Mouse (Mus musculus): ENCODE results near the gene Golga7b. TPM values are rescaled to one million over a fixed set of nuclear protein-coding genes. Genes with fewer than 3 reads are reported as not detected.

Golga7b gene
- 62.7 and 65.5 TPM in 2 replicates for polyA plus RNA-seq (2015; fragmentation: Nextera tagmentation; extraction: Ambion mirVana)

- H3K27me3 ChIP-seq (replicated peaks): no peaks in the 10 kb centered on the region
- H3K4me2 ChIP-seq: no peak within 1 kb of the TSS
- no peaks in the 10 kb centered on the region for H3K36me3 ChIP-seq (replicated peaks)
- no peak for ATAC-seq (replicated peaks)
- no peaks in the 10 kb centered on the region for H3K9me3 ChIP-seq
- H3K9ac ChIP-seq: no peak within 1 kb of the TSS
- no peaks in the 10 kb centered on the region for H3K4me1 ChIP-seq
- WGBS: 68% methylated on average over 3 of the region's 3 CpGs
- no peak within 1 kb of the TSS for H3K4me3 ChIP-seq
- no peak within 1 kb of the TSS for H3K27ac ChIP-seq
These were observed at the start of gene Golga7b for GRCm38 (mm10) chr19:42247519-42247918. Gene Golga7b, plus strand, starts transcription at chr19:42247574.

GRCm38 (mm10) chr19:42198026-42198425 lies 49.3 kb upstream of the Golga7b start:
- Histone ChIP-seq H3K27me3 (replicated peaks) (peaks cover 45% of the 10 kb centered on the region), H3K4me1 (peaks cover 16% of the 10 kb centered on the region), H3K4me2 (no peak overlapping the region), H3K27ac (no peak overlapping the region), H3K36me3 (replicated peaks) (no peaks in the 10 kb centered on the region), H3K4me3 (no peak overlapping the region), H3K9ac (no peak overlapping the region), H3K9me3 (no peaks in the 10 kb centered on the region)
- no peak for ATAC-seq (replicated peaks)
- WGBS: 38% methylated on average over 11 of the region's 11 CpGs

GRCm38 (mm10) chr19:42201696-42202381 lies 45.5 kb upstream of the Golga7b start, which contains the start of gene Sfrp5:
Gene Sfrp5, minus strand, starts transcription at chr19:42202252.
- Histone ChIP-seq H3K9me3 (no peaks in the 10 kb centered on the region), H3K4me1 (peaks cover 16% of the 10 kb centered on the region), H3K4me3 (peak within 1 kb of the TSS; percentile 28), H3K36me3 (replicated peaks) (no peaks in the 10 kb centered on the region), H3K27ac (no peak within 1 kb of the TSS), H3K9ac (0 out of 2 replicates have a peak within 1 kb of the TSS, but pooled peaks have one; percentile 0), H3K4me2 (peak within 1 kb of the TSS; percentile 46), H3K27me3 (replicated peaks) (peaks cover 57% of the 10 kb centered on the region)
- ATAC-seq (replicated peaks): peak; percentile 38; the same call in 1 of the 2 replicates
- under 1% methylated on average over 60 of the region's 60 CpGs for WGBS

- WGBS: 41% methylated on average over 8 of the region's 8 CpGs
- no peak overlapping the region for H3K27ac ChIP-seq
- ATAC-seq (replicated peaks): no peak
- peak overlapping the region; percentile 46 for H3K4me2 ChIP-seq
- peaks cover 16% of the 10 kb centered on the region for H3K4me1 ChIP-seq
- no peaks in the 10 kb centered on the region for H3K9me3 ChIP-seq
- peaks cover 57% of the 10 kb centered on the region for H3K27me3 ChIP-seq (replicated peaks)
- H3K36me3 ChIP-seq (replicated peaks): no peaks in the 10 kb centered on the region
- no peak overlapping the region for H3K9ac ChIP-seq
- H3K4me3 ChIP-seq: peak overlapping the region; percentile 28
These were observed 44.9 kb upstream of the Golga7b start for GRCm38 (mm10) chr19:42202467-42202866.

GRCm38 (mm10) chr19:42204306-42204705 lies 43.1 kb upstream of the Golga7b start:
- peaks cover 16% of the 10 kb centered on the region for H3K4me1 ChIP-seq
- H3K9me3 ChIP-seq: no peaks in the 10 kb centered on the region
- no peak overlapping the region for H3K4me2 ChIP-seq
- H3K9ac ChIP-seq: no peak overlapping the region
- H3K27me3 ChIP-seq (replicated peaks): peaks cover 48% of the 10 kb centered on the region
- no peak overlapping the region for H3K4me3 ChIP-seq
- H3K27ac ChIP-seq: no peak overlapping the region
- H3K36me3 ChIP-seq (replicated peaks): no peaks in the 10 kb centered on the region
- 85% methylated on average over 4 of the region's 4 CpGs for WGBS
- no peak for ATAC-seq (replicated peaks)

GRCm38 (mm10) chr19:42205201-42205600 lies 42.2 kb upstream of the Golga7b start:
- no peaks in the 10 kb centered on the region for H3K36me3 ChIP-seq (replicated peaks)
- no peak overlapping the region for H3K27ac ChIP-seq
- H3K4me2 ChIP-seq: no peak overlapping the region
- ATAC-seq (replicated peaks): no peak
- peaks cover 39% of the 10 kb centered on the region for H3K27me3 ChIP-seq (replicated peaks)
- WGBS: 81% methylated on average over 8 of the region's 8 CpGs
- H3K4me3 ChIP-seq: no peak overlapping the region
- peaks cover 16% of the 10 kb centered on the region for H3K4me1 ChIP-seq
- H3K9ac ChIP-seq: no peak overlapping the region
- H3K9me3 ChIP-seq: no peaks in the 10 kb centered on the region

- Histone ChIP-seq H3K4me1 (no peaks in the 10 kb centered on the region), H3K9ac (no peak overlapping the region), H3K36me3 (replicated peaks) (no peaks in the 10 kb centered on the region), H3K4me3 (no peak overlapping the region), H3K9me3 (no peaks in the 10 kb centered on the region), H3K27ac (no peak overlapping the region), H3K4me2 (no peak overlapping the region), H3K27me3 (replicated peaks) (no peaks in the 10 kb centered on the region)
- no peak for ATAC-seq (replicated peaks)
- 69% methylated on average over 7 of the region's 7 CpGs for WGBS
These were observed 37.9 kb upstream of the Golga7b start for GRCm38 (mm10) chr19:42209485-42209884.

- 63% methylated on average over 6 of the region's 6 CpGs for WGBS
- ATAC-seq (replicated peaks): no peak
- H3K4me3 ChIP-seq: no peak overlapping the region
These were observed 37.4 kb upstream of the Golga7b start for GRCm38 (mm10) chr19:42209976-42210375.

GRCm38 (mm10) chr19:42211936-42212335 lies 35.4 kb upstream of the Golga7b start:
- Histone ChIP-seq H3K9me3 (no peaks in the 10 kb centered on the region), H3K9ac (no peak overlapping the region), H3K36me3 (replicated peaks) (no peaks in the 10 kb centered on the region), H3K4me3 (no peak overlapping the region), H3K27me3 (replicated peaks) (no peaks in the 10 kb centered on the region), H3K27ac (no peak overlapping the region), H3K4me1 (no peaks in the 10 kb centered on the region), H3K4me2 (no peak overlapping the region)
- no peak for ATAC-seq (replicated peaks)
- WGBS: 62% methylated on average over 8 of the region's 8 CpGs

More at GRCm38 (mm10) chr19:42209976-42210375, 37.4 kb upstream of the Golga7b start:
- no peak overlapping the region for H3K9ac ChIP-seq
- H3K4me1 ChIP-seq: no peaks in the 10 kb centered on the region
- no peaks in the 10 kb centered on the region for H3K36me3 ChIP-seq (replicated peaks)
- H3K27ac ChIP-seq: no peak overlapping the region
- H3K9me3 ChIP-seq: no peaks in the 10 kb centered on the region
- H3K27me3 ChIP-seq (replicated peaks): no peaks in the 10 kb centered on the region
- H3K4me2 ChIP-seq: no peak overlapping the region

- H3K27me3 ChIP-seq (replicated peaks): no peaks in the 10 kb centered on the region
- H3K4me2 ChIP-seq: no peak overlapping the region
- H3K9ac ChIP-seq: no peak overlapping the region
- H3K4me3 ChIP-seq: no peak overlapping the region
- H3K36me3 ChIP-seq (replicated peaks): no peaks in the 10 kb centered on the region
- no peaks in the 10 kb centered on the region for H3K9me3 ChIP-seq
- H3K27ac ChIP-seq: no peak overlapping the region
- no peaks in the 10 kb centered on the region for H3K4me1 ChIP-seq
- no peak for ATAC-seq (replicated peaks)
- 89% methylated on average over 2 of the region's 2 CpGs for WGBS
These were observed 32.8 kb upstream of the Golga7b start for GRCm38 (mm10) chr19:42214601-42215000.

GRCm38 (mm10) chr19:42216699-42217373 lies 30.5 kb upstream of the Golga7b start:
- H3K36me3 ChIP-seq (replicated peaks): no peaks in the 10 kb centered on the region
- no peaks in the 10 kb centered on the region for H3K4me1 ChIP-seq
- ATAC-seq (replicated peaks): peak; percentile 42; the same call in 1 of the 2 replicates
- 72% methylated on average over 7 of the region's 7 CpGs for WGBS
- H3K4me2 ChIP-seq: no peak overlapping the region
- no peaks in the 10 kb centered on the region for H3K27me3 ChIP-seq (replicated peaks)
- no peak overlapping the region for H3K27ac ChIP-seq
- no peak overlapping the region for H3K4me3 ChIP-seq
- no peak overlapping the region for H3K9ac ChIP-seq
- H3K9me3 ChIP-seq: no peaks in the 10 kb centered on the region

- no peaks in the 10 kb centered on the region for H3K27me3 ChIP-seq (replicated peaks)
- 19% methylated on average over 2 of the region's 2 CpGs for WGBS
- H3K9me3 ChIP-seq: no peaks in the 10 kb centered on the region
- no peaks in the 10 kb centered on the region for H3K4me1 ChIP-seq
- no peak overlapping the region for H3K4me3 ChIP-seq
- H3K36me3 ChIP-seq (replicated peaks): no peaks in the 10 kb centered on the region
- no peak overlapping the region for H3K4me2 ChIP-seq
- ATAC-seq (replicated peaks): peak; percentile 45; the same call in 1 of the 2 replicates
- no peak overlapping the region for H3K9ac ChIP-seq
- no peak overlapping the region for H3K27ac ChIP-seq
These were observed 30.0 kb upstream of the Golga7b start for GRCm38 (mm10) chr19:42217374-42217763.

Data from midbrain, embryonic 15.5 days (tissue).